Mouse (Mus musculus): ENCODE measurements around the gene Paf1. TPM values are rescaled to one million over a fixed set of nuclear protein-coding genes. Genes with fewer than 3 reads are reported as not detected.

The Paf1 gene
- polyA plus RNA-seq, 1 experiment, result 82.5 TPM

GRCm38 (mm10) chr7:28437964-28438363 is 45.2 kb downstream of the Paf1 start:
- TF ChIP-seq CTCF (IDR thresholded peaks at IDR 0.05; ENCODE audit: borderline replicate concordance, insufficient read depth, low read length), result no peak
- TF ChIP-seq POLR2A (IDR thresholded peaks at IDR 0.05; ENCODE audit: low read depth, low read length), result no peak
- Histone ChIP-seq H3K27ac (ENCODE audit: insufficient read depth, low read length) (no peak overlapping the region), H3K4me1 (ENCODE audit: control insufficient read depth, insufficient read depth, low read length) (peaks cover 6% of the 10 kb centered on the region), H3K4me3 (ENCODE audit: insufficient read depth, low read length) (no peak overlapping the region)

DNA sequence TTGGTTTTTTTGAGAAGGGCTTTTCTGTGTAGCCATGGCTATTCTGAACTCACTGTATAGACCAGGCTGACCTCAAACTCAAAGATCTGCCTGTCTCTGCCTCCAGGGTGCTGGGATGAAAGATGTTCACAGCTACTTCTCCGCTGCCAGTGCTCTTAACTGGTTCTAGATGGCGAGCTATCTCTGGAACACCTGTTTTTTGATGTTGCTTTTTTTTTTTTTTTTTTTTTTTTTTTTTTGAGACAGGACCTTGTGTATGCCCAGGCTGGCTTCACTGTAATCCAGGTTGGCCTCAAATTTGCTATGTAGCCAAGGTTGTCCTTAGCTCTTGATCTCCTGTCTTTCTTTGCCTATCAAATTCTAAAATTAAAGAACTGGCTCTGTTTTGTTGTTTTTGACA is 46.0 kb downstream of the Paf1 start:
- no peak for TF ChIP-seq CTCF (IDR thresholded peaks at IDR 0.05; ENCODE audit: borderline replicate concordance, insufficient read depth, low read length)
- no peak for TF ChIP-seq POLR2A (IDR thresholded peaks at IDR 0.05; ENCODE audit: low read depth, low read length)
- no peak overlapping the region for H3K27ac ChIP-seq (ENCODE audit: insufficient read depth, low read length)
- no peak overlapping the region for H3K4me3 ChIP-seq (ENCODE audit: insufficient read depth, low read length)
- H3K4me1 ChIP-seq (ENCODE audit: control insufficient read depth, insufficient read depth, low read length), result no peaks in the 10 kb centered on the region

- H3K4me3 ChIP-seq (ENCODE audit: insufficient read depth, low read length), result no peak overlapping the region
- TF ChIP-seq POLR2A (IDR thresholded peaks at IDR 0.05; ENCODE audit: low read depth, low read length), result no peak
- TF ChIP-seq CTCF (IDR thresholded peaks at IDR 0.05; ENCODE audit: borderline replicate concordance, insufficient read depth, low read length), result no peak
- H3K4me1 ChIP-seq (ENCODE audit: control insufficient read depth, insufficient read depth, low read length), result no peaks in the 10 kb centered on the region
- no peak overlapping the region for H3K27ac ChIP-seq (ENCODE audit: insufficient read depth, low read length)
These were observed 48.0 kb downstream of the Paf1 start for GRCm38 (mm10) chr7:28440739-28441138.

GRCm38 (mm10) chr7:28441776-28442485 is 49.2 kb downstream of the Paf1 start:
- no peaks in the 10 kb centered on the region for H3K4me1 ChIP-seq (ENCODE audit: control insufficient read depth, insufficient read depth, low read length)
- no peak overlapping the region for H3K4me3 ChIP-seq (ENCODE audit: insufficient read depth, low read length)
- H3K27ac ChIP-seq (ENCODE audit: insufficient read depth, low read length), result no peak overlapping the region
- no peak for TF ChIP-seq CTCF (IDR thresholded peaks at IDR 0.05; ENCODE audit: borderline replicate concordance, insufficient read depth, low read length)
- TF ChIP-seq POLR2A (IDR thresholded peaks at IDR 0.05; ENCODE audit: low read depth, low read length), result no peak

GRCm38 (mm10) chr7:28442688-28443087 is 49.9 kb downstream of the Paf1 start:
- H3K4me3 ChIP-seq (ENCODE audit: insufficient read depth, low read length), result no peak overlapping the region
- no peak overlapping the region for H3K27ac ChIP-seq (ENCODE audit: insufficient read depth, low read length)
- TF ChIP-seq POLR2A (IDR thresholded peaks at IDR 0.05; ENCODE audit: low read depth, low read length) (no peak), CTCF (IDR thresholded peaks at IDR 0.05; ENCODE audit: borderline replicate concordance, insufficient read depth, low read length) (no peak)
- no peaks in the 10 kb centered on the region for H3K4me1 ChIP-seq (ENCODE audit: control insufficient read depth, insufficient read depth, low read length)

DNA sequence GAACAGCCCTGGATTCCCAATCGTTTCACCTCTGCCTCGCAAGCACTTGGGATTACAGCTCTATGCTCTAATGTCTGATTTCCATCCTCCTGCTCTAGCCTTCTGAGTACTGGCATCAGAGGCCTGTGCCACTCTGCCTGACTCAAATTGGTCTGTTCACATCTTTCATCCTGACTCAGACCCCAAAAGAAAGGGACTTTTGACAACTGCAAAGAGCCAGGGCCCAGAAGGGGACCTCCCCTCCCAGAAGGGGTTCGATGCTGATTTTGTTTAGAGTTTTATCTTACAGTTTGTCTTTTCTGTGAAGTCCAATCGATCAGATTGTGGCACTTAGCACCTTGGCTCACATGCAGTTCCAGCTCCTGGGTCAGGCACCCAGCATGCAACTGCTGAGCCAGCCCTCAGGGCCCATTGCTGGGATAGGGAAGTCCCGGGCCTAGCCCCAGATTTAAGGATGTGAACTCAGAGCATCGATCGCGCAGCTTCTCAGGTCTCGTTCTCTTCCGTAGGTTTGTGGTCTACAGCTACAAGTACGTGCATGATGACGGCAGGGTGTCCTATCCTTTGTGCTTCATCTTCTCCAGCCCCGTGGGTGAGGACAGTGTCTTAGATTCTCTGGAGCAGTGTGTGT is 51.7 kb downstream of the Paf1 start:
- Histone ChIP-seq H3K27ac (ENCODE audit: insufficient read depth, low read length) (no peak overlapping the region), H3K4me1 (ENCODE audit: control insufficient read depth, insufficient read depth, low read length) (no peaks in the 10 kb centered on the region), H3K4me3 (ENCODE audit: insufficient read depth, low read length) (no peak overlapping the region)
- no peak for TF ChIP-seq CTCF (IDR thresholded peaks at IDR 0.05; ENCODE audit: borderline replicate concordance, insufficient read depth, low read length)
- TF ChIP-seq POLR2A (IDR thresholded peaks at IDR 0.05; ENCODE audit: low read depth, low read length), result no peak

DNA sequence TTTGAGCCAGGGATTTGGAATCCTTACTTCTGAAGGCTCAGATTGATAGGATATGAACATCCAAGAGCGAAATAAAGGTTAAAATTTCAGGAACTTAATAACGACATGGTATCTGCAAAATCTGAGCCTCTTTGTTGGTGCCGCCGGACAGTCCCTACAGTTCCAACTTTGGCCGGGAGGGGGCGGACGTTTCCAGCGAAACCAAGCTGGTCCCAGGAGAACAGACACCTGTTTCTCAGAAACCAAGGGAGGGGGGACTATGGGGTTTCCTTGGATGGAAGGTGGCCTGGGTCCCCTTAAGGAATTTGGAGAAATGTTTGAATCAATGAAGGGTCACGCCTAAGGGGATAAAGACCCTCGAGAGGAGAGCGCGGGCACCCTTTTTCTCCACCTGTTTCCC is 53.7 kb downstream of the Paf1 start:
- TF ChIP-seq CTCF (IDR thresholded peaks at IDR 0.05; ENCODE audit: borderline replicate concordance, insufficient read depth, low read length) (peak; percentile 57), POLR2A (IDR thresholded peaks at IDR 0.05; ENCODE audit: low read depth, low read length) (no peak)
- Histone ChIP-seq H3K27ac (ENCODE audit: insufficient read depth, low read length) (no peak overlapping the region), H3K4me3 (ENCODE audit: insufficient read depth, low read length) (no peak overlapping the region), H3K4me1 (ENCODE audit: control insufficient read depth, insufficient read depth, low read length) (no peaks in the 10 kb centered on the region)

DNA sequence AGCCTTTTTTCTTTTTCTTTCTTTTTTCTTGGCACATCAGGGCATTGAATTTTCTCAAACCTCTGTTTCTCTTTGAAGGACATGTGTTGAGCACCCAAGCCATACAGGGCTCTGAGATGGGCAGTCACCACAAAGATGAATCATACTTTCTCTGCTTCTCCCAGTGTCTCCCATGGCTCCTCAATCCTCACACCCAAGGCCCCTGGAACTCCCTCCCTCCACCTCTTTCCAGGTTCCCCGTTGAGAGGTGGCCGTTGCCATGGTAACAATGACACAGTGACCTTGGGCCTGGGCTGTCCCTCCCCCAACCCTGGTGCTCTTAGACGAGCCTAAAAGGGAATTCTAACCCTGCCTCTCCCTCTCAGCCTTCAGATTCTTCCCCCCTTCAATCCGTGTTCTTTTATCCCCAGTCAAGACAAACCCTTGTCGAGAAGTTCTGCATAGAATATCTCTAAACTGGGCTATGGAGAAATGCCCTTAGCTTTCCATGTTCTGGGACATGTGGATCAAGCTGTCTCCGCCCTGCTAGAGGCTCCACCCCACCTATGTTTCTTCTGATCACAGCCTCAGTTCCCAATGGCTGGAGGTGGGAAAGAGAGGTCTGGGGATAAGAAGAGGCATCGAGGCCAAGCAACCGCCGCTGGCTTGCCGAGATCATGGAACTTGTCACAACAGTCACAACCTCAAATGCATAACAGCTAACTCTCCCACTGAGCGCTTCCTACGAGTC is 54.5 kb downstream of the Paf1 start:
- TF ChIP-seq CTCF (IDR thresholded peaks at IDR 0.05; ENCODE audit: borderline replicate concordance, insufficient read depth, low read length) (no peak), POLR2A (IDR thresholded peaks at IDR 0.05; ENCODE audit: low read depth, low read length) (no peak)
- Histone ChIP-seq H3K4me3 (ENCODE audit: insufficient read depth, low read length) (no peak overlapping the region), H3K4me1 (ENCODE audit: control insufficient read depth, insufficient read depth, low read length) (no peaks in the 10 kb centered on the region), H3K27ac (ENCODE audit: insufficient read depth, low read length) (no peak overlapping the region)

DNA sequence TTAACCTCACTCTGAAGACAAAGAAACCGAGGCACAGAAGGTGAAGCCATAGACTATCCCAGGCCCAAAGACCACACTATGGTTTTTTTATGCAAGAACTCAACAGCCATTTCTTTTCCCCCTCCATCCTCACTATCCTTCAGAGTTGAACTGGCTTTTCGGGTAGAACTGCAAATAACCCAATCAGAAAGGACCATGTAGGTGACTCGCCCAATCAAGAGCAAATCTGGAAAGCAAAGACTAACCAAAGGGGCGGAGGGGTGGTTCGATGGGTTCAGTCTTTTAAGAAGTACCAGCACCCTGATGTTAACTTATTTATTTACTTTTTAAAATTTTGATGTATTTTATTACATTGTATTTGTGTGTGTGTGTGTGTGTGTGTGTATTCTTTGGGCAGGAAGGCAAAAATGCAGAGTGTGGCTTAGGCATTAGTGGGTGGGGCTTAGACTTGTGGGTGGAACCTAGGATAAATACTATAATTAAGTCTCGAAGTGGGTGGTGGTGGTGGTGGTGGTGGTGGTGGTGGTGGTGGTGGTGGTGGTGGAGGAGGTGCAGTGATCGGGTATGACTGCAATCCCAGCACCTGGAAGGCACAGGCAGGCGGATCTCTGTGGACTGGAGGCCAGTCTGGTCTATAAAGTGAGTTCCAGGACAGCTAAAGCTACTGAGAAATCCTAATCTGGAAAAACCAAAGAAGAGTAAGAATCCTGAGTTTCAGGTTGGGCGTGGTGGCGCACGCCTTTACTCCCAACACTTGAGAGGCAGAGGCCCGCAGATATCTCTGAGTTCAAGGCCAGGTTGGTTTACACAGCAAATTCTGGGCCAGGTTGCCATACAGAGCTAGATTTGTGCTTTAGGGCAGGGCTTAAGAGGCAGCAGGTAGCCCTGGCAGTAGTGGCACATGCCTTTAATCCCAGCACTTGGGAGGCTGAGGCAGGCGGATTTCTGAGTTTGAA is 55.4 kb downstream of the Paf1 start:
- Histone ChIP-seq H3K4me1 (ENCODE audit: control insufficient read depth, insufficient read depth, low read length) (no peaks in the 10 kb centered on the region), H3K27ac (ENCODE audit: insufficient read depth, low read length) (no peak overlapping the region), H3K4me3 (ENCODE audit: insufficient read depth, low read length) (no peak overlapping the region)
- TF ChIP-seq POLR2A (IDR thresholded peaks at IDR 0.05; ENCODE audit: low read depth, low read length) (no peak), CTCF (IDR thresholded peaks at IDR 0.05; ENCODE audit: borderline replicate concordance, insufficient read depth, low read length) (no peak)

Other genes with a start within 250 kb of the Paf1 start
- 148 and 168 TPM in 2 replicates for gene Fbl, start 223.2 kb upstream of the Paf1 start, polyA plus RNA-seq (2011; ENCODE audit: insufficient read length, low read depth, missing spikeins)
- gene Dyrk1b, start 213.5 kb upstream of the Paf1 start, polyA plus RNA-seq (2011; ENCODE audit: insufficient read length, low read depth, missing spikeins), result 12.9 and 15.1 TPM in 2 replicates
- gene Eid2, start 125.1 kb upstream of the Paf1 start, polyA plus RNA-seq (2011; ENCODE audit: insufficient read length, low read depth, missing spikeins), result 20.6 and 25.1 TPM in 2 replicates
- 5.4 and 8.8 TPM in 2 replicates for gene Eid2b, start 115.2 kb upstream of the Paf1 start, polyA plus RNA-seq (2011; ENCODE audit: insufficient read length, low read depth, missing spikeins)
- gene Selenov, start 101.8 kb upstream of the Paf1 start, polyA plus RNA-seq (2011; ENCODE audit: insufficient read length, low read depth, missing spikeins), result not detected in 2 replicates
- gene Dll3, start 90.7 kb upstream of the Paf1 start, polyA plus RNA-seq (2011; ENCODE audit: insufficient read length, low read depth, missing spikeins), result not detected in 2 replicates
- gene Timm50, start 80.9 kb upstream of the Paf1 start, polyA plus RNA-seq (2011; ENCODE audit: insufficient read length, low read depth, missing spikeins), result 37.5 and 40.3 TPM in 2 replicates
- gene Supt5, start 54.2 kb upstream of the Paf1 start, polyA plus RNA-seq (2011; ENCODE audit: insufficient read length, low read depth, missing spikeins), result 104 and 105 TPM in 2 replicates
- 997 and 1,079 TPM in 2 replicates for gene Rps16, start 42.3 kb upstream of the Paf1 start, polyA plus RNA-seq (2011; ENCODE audit: insufficient read length, low read depth, missing spikeins)
- 66.5 and 68.5 TPM in 2 replicates for gene Plekhg2, start 20.4 kb upstream of the Paf1 start, polyA plus RNA-seq (2011; ENCODE audit: insufficient read length, low read depth, missing spikeins)
- gene Zfp36, start 12.7 kb upstream of the Paf1 start, polyA plus RNA-seq (2011; ENCODE audit: insufficient read length, low read depth, missing spikeins), result 23.4 and 27.4 TPM in 2 replicates
- gene Med29, start 243 bp upstream of the Paf1 start, polyA plus RNA-seq (2011; ENCODE audit: insufficient read length, low read depth, missing spikeins), result 18.2 and 19.4 TPM in 2 replicates
- gene Gmfg, start 44.5 kb downstream of the Paf1 start, polyA plus RNA-seq (2011; ENCODE audit: insufficient read length, low read depth, missing spikeins), result not detected in 2 replicates
- gene Lrfn1, start 59.0 kb downstream of the Paf1 start, polyA plus RNA-seq (2011; ENCODE audit: insufficient read length, low read depth, missing spikeins), result 4.7 and 4.9 TPM in 2 replicates
- gene Ifnl2, start 117.5 kb downstream of the Paf1 start, polyA plus RNA-seq (2011; ENCODE audit: insufficient read length, low read depth, missing spikeins), result not detected in 2 replicates
- gene Ifnl3, start 129.9 kb downstream of the Paf1 start, polyA plus RNA-seq (2011; ENCODE audit: insufficient read length, low read depth, missing spikeins), result not detected in 2 replicates
- not detected in 2 replicates for gene Sycn, start 147.9 kb downstream of the Paf1 start, polyA plus RNA-seq (2011; ENCODE audit: insufficient read length, low read depth, missing spikeins)
- not detected in 2 replicates for gene Nccrp1, start 154.3 kb downstream of the Paf1 start, polyA plus RNA-seq (2011; ENCODE audit: insufficient read length, low read depth, missing spikeins)
- gene Samd4b, start 205.2 kb downstream of the Paf1 start, polyA plus RNA-seq (2011; ENCODE audit: insufficient read length, low read depth, missing spikeins), result 65.7 and 69.3 TPM in 2 replicates
- gene Pak4, start 205.2 kb downstream of the Paf1 start, polyA plus RNA-seq (2011; ENCODE audit: insufficient read length, low read depth, missing spikeins), result 8.0 and 10.5 TPM in 2 replicates
- gene Acp7, start 238.4 kb downstream of the Paf1 start, polyA plus RNA-seq (2011; ENCODE audit: insufficient read length, low read depth, missing spikeins), result 1.8 TPM in 1 of 2 replicates, not detected in the other